Mouse (Mus musculus): ENCODE data around the gene Otos.

The Otos gene

GRCm38 (mm10) chr1:92605482-92605881 is 43.2 kb downstream of the Otos start, which contains the start of gene Olfr1410:
Gene Olfr1410 (plus strand): TSS chr1:92605782.
- no peak for DNase-seq

GRCm38 (mm10) chr1:92596019-92596418 is 52.6 kb downstream of the Otos start:
- no peak for DNase-seq
